Mouse (Mus musculus) liver, embryonic 14.5 days (tissue): ENCODE measurements around the gene Slc6a11. TPM values are rescaled to one million over a fixed set of nuclear protein-coding genes. Genes with fewer than 3 reads are reported as not detected.

Source experiments
- ATAC-seq: fragments of 200-750 bp; cut with Nextera tagmentation; 2 replicates; pipeline ENCODE4 v1.8.0; 2017; ENCODE audit warnings: moderate number of reproducible peaks, mild to moderate bottlenecking, moderate library complexity; ENCODE audit not compliant: insufficient read depth
- DNase-seq, 3 experiments: peaks; one replicate each; pipeline ENCODE4 v3.0.0-alpha.2; 2012 to 2013; ENCODE audit warnings: low read depth in 3 of 3, low spot score in 3 of 3
- H3K27ac ChIP-seq: fragments of 300-500 bp; sonication (generic); 2 replicates; pipeline ENCODE4 v1.5.1; 2014; ENCODE audit warnings: moderate library complexity, mild to moderate bottlenecking, control low read depth, inconsistent platforms
- H3K27me3 ChIP-seq: fragments of 300-500 bp; sonication (generic); 2 replicates; pipeline ENCODE4 v1.6.1; 2014; ENCODE audit warnings: mild to moderate bottlenecking, low read length, moderate library complexity; ENCODE audit not compliant: control insufficient read depth, insufficient read depth
- H3K36me3 ChIP-seq: fragments of 300-500 bp; sonication (generic); replicated peaks from 2 replicates; pipeline ENCODE4 v1.6.1; 2014; ENCODE audit warnings: low read depth; ENCODE audit not compliant: control insufficient read depth, insufficient read depth
- H3K4me1 ChIP-seq, 2 experiments: fragments of 200-500 bp in 1 of 2; fragments of 300-500 bp in 1 of 2; sonication (generic) in 1 of 2; replicated peaks; 2 replicates each; pipeline ENCODE4 v1.6.1; 2012 to 2014; ENCODE audit warnings: antibody characterized with exemption in 1 of 2, inconsistent platforms in 1 of 2, low read length in 1 of 2; ENCODE audit not compliant: control insufficient read depth in 2 of 2, insufficient read depth in 2 of 2
- H3K4me2 ChIP-seq: fragments of 300-500 bp; sonication (generic); 2 replicates; pipeline ENCODE4 v1.6.1; 2014; ENCODE audit warnings: low read depth, mild to moderate bottlenecking, control low read depth, moderate library complexity
- H3K4me3 ChIP-seq, 2 experiments: fragments of 200-500 bp in 1 of 2; fragments of 300-500 bp in 1 of 2; sonication (generic) in 1 of 2; 2 replicates each; pipeline ENCODE4 v1.5.1; 2012 to 2014; ENCODE audit warnings: low read depth in 2 of 2, low read length in 2 of 2, mild to moderate bottlenecking in 2 of 2, control low read depth in 1 of 2, inconsistent platforms in 1 of 2, moderate library complexity in 1 of 2; ENCODE audit not compliant: insufficient read depth in 1 of 2
- H3K9ac ChIP-seq: fragments of 300-500 bp; sonication (generic); replicated peaks from 2 replicates; pipeline ENCODE4 v1.6.1; 2014; ENCODE audit warnings: mild to moderate bottlenecking, control low read depth, moderate library complexity
- H3K9me3 ChIP-seq: fragments of 300-500 bp; sonication (generic); 2 replicates; pipeline ENCODE4 v1.6.1; 2016; ENCODE audit warnings: low read length, mixed read lengths; ENCODE audit not compliant: control insufficient read depth
- CTCF ChIP-seq: IDR thresholded peaks from 2 replicates; pipeline ENCODE4 v1.5.1; 2016; ENCODE audit warnings: antibody characterized with exemption, low read depth, control low read depth
- EP300 ChIP-seq: IDR thresholded peaks from 2 replicates; pipeline ENCODE4 v1.6.1; 2016; ENCODE audit warnings: antibody characterized with exemption, low read depth
- whole genome bisulfite sequencing: fragments of 180-500 bp; shearing (Covaris S2); extraction: QIAGEN DNeasy Blood & Tissue Kit; methylation state at CpG from one replicate; pipeline ENCODE4 v1.1.7; 2014; ENCODE audit not compliant: insufficient replicate concordance; 5-methylcytosine and 5-hydroxymethylcytosine counted together
- polyA plus RNA-seq, 2 experiments: library from polyadenylated mRNA; depleted of rRNA in 1 of 2; stranded (reverse) in 1 of 2; unstranded in 1 of 2; fragments of >200 nt; fragmentation: Nextera tagmentation in 1 of 2; extraction: Ambion mirVana in 1 of 2; gene quantifications; 2 replicates each; pipeline versions ENCODE4 v1.2.1 to v1.2.3; 2012 to 2014

The Slc6a11 gene
- polyA plus RNA-seq, 2 experiments = 0.01 TPM; not detected in 1

- TF ChIP-seq CTCF = no peak
- no peak for TF ChIP-seq EP300
- Histone ChIP-seq H3K4me1 (no peaks in the 10 kb centered on the region), H3K27me3 (peaks cover 31% of the 10 kb centered on the region), H3K27ac (no peak overlapping the region), H3K4me2 (no peak overlapping the region), H3K9me3 (no peaks in the 10 kb centered on the region), H3K36me3 (no peaks in the 10 kb centered on the region), H3K4me3 (no peak overlapping the region), H3K9ac (no peak overlapping the region)
- WGBS = 14% methylated on average over 8 of the region's 8 CpGs
- ATAC-seq = no peak
- no peak for DNase-seq
These were observed 152.3 kb downstream of the Slc6a11 start for GRCm38 (mm10) chr6:114283278-114283770.

GRCm38 (mm10) chr6:114283927-114284703, 153.1 kb downstream of the Slc6a11 start:
- no peak for DNase-seq
- 36% methylated on average over 10 of the region's 10 CpGs for WGBS
- no peaks in the 10 kb centered on the region for H3K4me1 ChIP-seq
- TF ChIP-seq EP300 = no peak
- no peak for TF ChIP-seq CTCF
- H3K27me3 ChIP-seq = peaks cover 31% of the 10 kb centered on the region
- H3K36me3 ChIP-seq = no peaks in the 10 kb centered on the region
- no peak for ATAC-seq
- no peak overlapping the region for H3K27ac ChIP-seq
- H3K9ac ChIP-seq = no peak overlapping the region
- H3K4me3 ChIP-seq = no peak overlapping the region
- no peak overlapping the region for H3K4me2 ChIP-seq
- H3K9me3 ChIP-seq = no peaks in the 10 kb centered on the region

- 21% methylated on average over 4 of the region's 4 CpGs for WGBS
- no peak overlapping the region for H3K27ac ChIP-seq
- no peaks in the 10 kb centered on the region for H3K4me1 ChIP-seq
- no peaks in the 10 kb centered on the region for H3K9me3 ChIP-seq
- TF ChIP-seq CTCF = no peak
- H3K4me2 ChIP-seq = no peak overlapping the region
- ATAC-seq = no peak
- H3K9ac ChIP-seq = no peak overlapping the region
- H3K36me3 ChIP-seq = no peaks in the 10 kb centered on the region
- no peak for DNase-seq
- H3K27me3 ChIP-seq = peaks cover 31% of the 10 kb centered on the region
- H3K4me3 ChIP-seq = no peak overlapping the region
These were observed 154.4 kb downstream of the Slc6a11 start for GRCm38 (mm10) chr6:114285424-114285823.

- 20% methylated on average over 7 of the region's 7 CpGs for WGBS
- DNase-seq (no peak), ATAC-seq (no peak)
- H3K9me3 ChIP-seq = no peaks in the 10 kb centered on the region
- no peak overlapping the region for H3K9ac ChIP-seq
- H3K27ac ChIP-seq = no peak overlapping the region
- H3K4me2 ChIP-seq = no peak overlapping the region
- no peak overlapping the region for H3K4me3 ChIP-seq
- no peaks in the 10 kb centered on the region for H3K4me1 ChIP-seq
- TF ChIP-seq CTCF (no peak), EP300 (no peak)
- no peaks in the 10 kb centered on the region for H3K36me3 ChIP-seq
- H3K27me3 ChIP-seq = peaks cover 9% of the 10 kb centered on the region
These were observed 158.1 kb downstream of the Slc6a11 start for GRCm38 (mm10) chr6:114289106-114289505.

GRCm38 (mm10) chr6:114290184-114290583, 159.1 kb downstream of the Slc6a11 start:
- H3K27me3 ChIP-seq = no peaks in the 10 kb centered on the region; the same call in 1 of the 2 replicates
- no peaks in the 10 kb centered on the region for H3K9me3 ChIP-seq
- 42% methylated on average over 8 of the region's 8 CpGs for WGBS
- no peak for TF ChIP-seq EP300
- no peak for TF ChIP-seq CTCF
- DNase-seq (no peak), ATAC-seq (no peak)
- no peak overlapping the region for H3K4me3 ChIP-seq
- no peak overlapping the region for H3K27ac ChIP-seq
- H3K4me1 ChIP-seq = no peaks in the 10 kb centered on the region
- no peak overlapping the region for H3K4me2 ChIP-seq
- H3K9ac ChIP-seq = no peak overlapping the region
- H3K36me3 ChIP-seq = no peaks in the 10 kb centered on the region
